Mouse (Mus musculus) embryonic fibroblast, embryonic 13.5 days (primary cell): ENCODE data around the gene Tada2b.

Experiments used
- CTCF ChIP-seq: IDR thresholded peaks from 2 replicates; pipeline ENCODE4 v1.5.1; 2011; ENCODE audit warnings: mild to moderate bottlenecking, control low read depth, low read length, moderate library complexity, borderline replicate concordance; ENCODE audit not compliant: insufficient read depth
- POLR2A ChIP-seq: IDR thresholded peaks from 2 replicates; pipeline ENCODE4 v1.6.1; 2011; ENCODE audit warnings: low read depth, mild to moderate bottlenecking, control low read depth, low read length, moderate library complexity

DNA sequence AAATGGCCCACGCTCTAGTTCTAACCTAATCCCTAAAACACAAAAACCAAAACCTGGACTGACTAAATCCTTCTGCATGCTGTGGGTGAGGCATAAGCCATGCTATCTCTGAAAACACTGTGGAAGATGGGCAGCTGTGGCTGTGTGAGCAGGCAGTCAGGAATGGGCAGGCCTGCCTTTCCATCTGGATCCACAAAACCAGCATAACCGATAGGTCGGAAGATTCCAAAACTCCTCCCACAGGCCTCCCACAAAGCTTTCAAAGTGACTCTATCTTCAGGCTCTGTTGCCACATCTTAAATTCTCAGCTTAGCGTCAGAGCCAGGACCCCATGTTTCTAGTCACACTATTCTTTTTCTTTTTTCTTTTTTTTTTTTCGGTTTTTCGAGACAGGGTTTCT, 9.8 kb upstream of the Tada2b start:
- no peak for TF ChIP-seq CTCF
- TF ChIP-seq POLR2A = no peak
